Mouse (Mus musculus) bone marrow macrophage, adult 2 months (primary cell): ENCODE data around the gene Ptgis.

Experiments
- CTCF ChIP-seq: IDR thresholded peaks from 2 replicates; pipeline ENCODE4 v1.5.1; 2012; ENCODE audit warnings: low read depth, mild to moderate bottlenecking, low read length, moderate library complexity
- POLR2A ChIP-seq: IDR thresholded peaks from 2 replicates; pipeline ENCODE4 v1.6.1; 2012; ENCODE audit warnings: mild to moderate bottlenecking, low read depth, low read length, borderline replicate concordance

DNA sequence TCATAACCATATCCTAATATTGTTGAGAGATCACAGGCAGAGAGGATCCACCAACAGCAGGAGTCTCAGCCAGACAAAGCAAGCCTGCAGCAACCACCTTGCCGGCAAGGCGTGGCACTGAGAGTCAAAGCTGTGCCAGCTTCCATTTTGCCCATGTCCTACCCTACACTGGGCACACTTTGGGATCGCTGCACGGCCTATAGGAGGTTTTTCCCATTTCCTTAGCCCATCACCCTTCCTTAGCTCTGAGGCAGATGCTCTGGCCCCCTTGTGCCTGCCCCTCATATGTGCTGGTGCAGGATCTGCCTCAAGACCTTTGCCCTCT lies 40.5 kb upstream of the Ptgis start:
- TF ChIP-seq POLR2A (no peak), CTCF (no peak)
